In genomic region chr11:96978401-96979246, GRCm38 (mm10) we compare ENCODE assay signal across 8 mouse cellular contexts. TPM values are rescaled to one million over a fixed set of nuclear protein-coding genes. Genes with fewer than 3 reads are reported as not detected.
DNase-seq lines count a peak whose midpoint lies in the region; ATAC-seq and TF ChIP-seq lines count a peak whose summit lies in the region.

No protein-coding gene starts in this region.

- intact Hi-C loops in left cerebral cortex, postnatal 36 days (cut with DNase I) = loop anchor here (5.0 kb wide), 1 partner anchor 61 kb away; the partner anchor contains the start of gene Cdk5rap3

- ATAC-seq in embryonic facial prominence, embryonic 13.5 days (ENCODE audit: insufficient number of reproducible peaks, insufficient read depth, low FRiP score, low TSS enrichment, low read depth) = no peak
- ATAC-seq in intestine, embryonic 15.5 days = no peak
- no peak for ATAC-seq in neural tube, embryonic 14.5 days (ENCODE audit: low read depth)

- peaks cover 14% of the 10 kb centered on the region for H3K4me1 ChIP-seq in liver, adult 2 months (ENCODE audit: control insufficient read depth, insufficient read depth, low read length)
- peaks cover 38% of the 10 kb centered on the region for H3K4me1 ChIP-seq in embryonic facial prominence, embryonic 13.5 days
- H3K4me1 ChIP-seq in intestine, embryonic 15.5 days (replicated peaks) = peaks cover 7% of the 10 kb centered on the region
- peaks cover 18% of the 10 kb centered on the region for H3K4me1 ChIP-seq in neural tube, embryonic 14.5 days (ENCODE audit: control insufficient read depth, insufficient read depth, low read length)

- H3K4me3 ChIP-seq in liver, adult 2 months (ENCODE audit: insufficient read depth, low read depth, low read length) = peak overlapping the region; percentile 90
- H3K4me3 ChIP-seq in embryonic facial prominence, embryonic 13.5 days = peak overlapping the region; percentile 88
- peak overlapping the region; percentile 56 for H3K4me3 ChIP-seq in intestine, embryonic 15.5 days (replicated peaks)
- peak overlapping the region; percentile 55 for H3K4me3 ChIP-seq in neural tube, embryonic 14.5 days (ENCODE audit: low read depth, low read length)

- H3K9me3 ChIP-seq in embryonic facial prominence, embryonic 13.5 days = no peaks in the 10 kb centered on the region
- H3K9me3 ChIP-seq in intestine, embryonic 15.5 days = no peaks in the 10 kb centered on the region
- H3K9me3 ChIP-seq in neural tube, embryonic 14.5 days (ENCODE audit: control insufficient read depth, low read length) = no peaks in the 10 kb centered on the region

- peak overlapping the region; percentile 90 for H3K9ac ChIP-seq in liver, adult 2 months (ENCODE audit: low read depth, low read length)
- peak overlapping the region; percentile 79 for H3K9ac ChIP-seq in embryonic facial prominence, embryonic 13.5 days
- H3K9ac ChIP-seq in intestine, embryonic 15.5 days = peak overlapping the region; percentile 71
- peak overlapping the region; percentile 74 for H3K9ac ChIP-seq in neural tube, embryonic 14.5 days (replicated peaks; ENCODE audit: low read depth, low read length)

- H3K27ac ChIP-seq in liver, adult 2 months (replicated peaks; ENCODE audit: insufficient read depth, low read depth, low read length) = peak overlapping the region; percentile 79
- H3K27ac ChIP-seq in embryonic facial prominence, embryonic 13.5 days = peak overlapping the region; percentile 84
- H3K27ac ChIP-seq in intestine, embryonic 15.5 days = peak overlapping the region; percentile 86
- H3K27ac ChIP-seq in neural tube, embryonic 14.5 days (ENCODE audit: low read depth, low read length) = peak overlapping the region; percentile 84

- WGBS in liver, adult 2 months = 28% methylated on average over 17 of the region's 17 CpGs
- WGBS in embryonic facial prominence, embryonic 13.5 days = 28% methylated on average over 17 of the region's 17 CpGs
- 26% methylated on average over 17 of the region's 17 CpGs for WGBS in intestine, embryonic 15.5 days
- WGBS in neural tube, embryonic 14.5 days = 37% methylated on average over 17 of the region's 17 CpGs

- H3K27me3 ChIP-seq in liver, adult 2 months (ENCODE audit: control insufficient read depth, insufficient read depth, low read length) = no peaks in the 10 kb centered on the region
- H3K27me3 ChIP-seq in embryonic facial prominence, embryonic 13.5 days = peaks cover 5% of the 10 kb centered on the region; the same call in 1 of the 2 replicates
- H3K27me3 ChIP-seq in intestine, embryonic 15.5 days (replicated peaks) = no peaks in the 10 kb centered on the region
- no peaks in the 10 kb centered on the region for H3K27me3 ChIP-seq in neural tube, embryonic 14.5 days (ENCODE audit: control insufficient read depth, insufficient read depth, low read length)

- no peak for TF ChIP-seq POLR2A in liver, adult 2 months (IDR thresholded peaks at IDR 0.05; ENCODE audit: extremely low read depth, insufficient read depth, low read length)

- peak overlapping the region; percentile 77 for H3K4me2 ChIP-seq in embryonic facial prominence, embryonic 13.5 days
- H3K4me2 ChIP-seq in intestine, embryonic 15.5 days (replicated peaks) = peak overlapping the region; percentile 92
- H3K4me2 ChIP-seq in neural tube, embryonic 14.5 days (ENCODE audit: low read depth, low read length) = peak overlapping the region; percentile 79

- peaks cover 13% of the 10 kb centered on the region; the same call in 1 of the 2 replicates for H3K79me2 ChIP-seq in liver, adult 2 months (ENCODE audit: control insufficient read depth, insufficient read depth, low read length)

- no peak for DNase-seq in liver, adult 2 months (ENCODE audit: extremely low read depth, low read depth, low spot score)
- no peak for DNase-seq in liver
- no peak for DNase-seq in left cerebral cortex, postnatal 36 days (ENCODE audit: low spot score in 2 of 2)
- DNase-seq in right cerebral cortex, adult 18-20 months = no peak
- no peak for DNase-seq in adrenal gland, postnatal 4 days (ENCODE audit: low spot score in 2 of 2)

- no peaks in the 10 kb centered on the region for H3K36me3 ChIP-seq in liver, adult 2 months (ENCODE audit: control insufficient read depth, insufficient read depth, low read length)
- H3K36me3 ChIP-seq in embryonic facial prominence, embryonic 13.5 days = no peaks in the 10 kb centered on the region
- no peaks in the 10 kb centered on the region for H3K36me3 ChIP-seq in intestine, embryonic 15.5 days
- H3K36me3 ChIP-seq in neural tube, embryonic 14.5 days (ENCODE audit: control insufficient read depth, insufficient read depth, low read length) = no peaks in the 10 kb centered on the region

- no peak for TF ChIP-seq CTCF in liver, adult 2 months (IDR thresholded peaks at IDR 0.05; ENCODE audit: low read depth, low read length)

RNA-seq across cellular contexts. Expression of gene Sp2, which starts 4.1 kb away (rescaled TPM):
- total RNA-seq in liver, adult 2 months (2014; rRNA removed) = 0.28 and 0.54 TPM in 2 replicates
- polyA plus RNA-seq in liver, adult 2 months (2012; rRNA removed) = 3.4 and 3.8 TPM in 2 replicates
- 15.9 and 18.0 TPM in 2 replicates for polyA plus RNA-seq in embryonic facial prominence, embryonic 13.5 days (2015; fragmentation: Nextera tagmentation; extraction: Ambion mirVana)
- 13.3 and 15.1 TPM in 2 replicates for polyA plus RNA-seq in intestine, embryonic 15.5 days (2015; fragmentation: Nextera tagmentation; extraction: Ambion mirVana)
- polyA plus RNA-seq in neural tube, embryonic 14.5 days (2014; fragmentation: Nextera tagmentation; extraction: Ambion mirVana) = 14.7 and 17.8 TPM in 2 replicates
- total RNA-seq in left cerebral cortex, postnatal 36 days (2021) = 10 to 100 TPM; 13.1 to 14.5 TPM
- total RNA-seq in adrenal gland, postnatal 4 days (2021) = 10 to 100 TPM; 23.3 to 26.0 TPM

RNA-seq across cellular contexts. Expression of gene Sp6, which starts 34.6 kb away (rescaled TPM):
- total RNA-seq in liver, adult 2 months (2014; rRNA removed) = under 0.01 and 0.09 TPM in 2 replicates
- 0.04 and 0.05 TPM in 2 replicates for polyA plus RNA-seq in liver, adult 2 months (2012; rRNA removed)
- 2.1 and 3.3 TPM in 2 replicates for polyA plus RNA-seq in embryonic facial prominence, embryonic 13.5 days (2015; fragmentation: Nextera tagmentation; extraction: Ambion mirVana)
- 0.29 and 0.30 TPM in 2 replicates for polyA plus RNA-seq in intestine, embryonic 15.5 days (2015; fragmentation: Nextera tagmentation; extraction: Ambion mirVana)
- 0.09 TPM in 1 of 2 replicates, not detected in the other for polyA plus RNA-seq in neural tube, embryonic 14.5 days (2014; fragmentation: Nextera tagmentation; extraction: Ambion mirVana)
- 1 to 10 TPM; 2.2 to 2.5 TPM for total RNA-seq in left cerebral cortex, postnatal 36 days (2021)
- under 1 TPM; 0.42 TPM for total RNA-seq in adrenal gland, postnatal 4 days (2021)

RNA-seq across cellular contexts. Expression of gene Pnpo, which starts 34.8 kb away (rescaled TPM):
- 113 and 126 TPM in 2 replicates for total RNA-seq in liver, adult 2 months (2014; rRNA removed)
- 170 and 175 TPM in 2 replicates for polyA plus RNA-seq in liver, adult 2 months (2012; rRNA removed)
- 19.9 and 27.9 TPM in 2 replicates for polyA plus RNA-seq in embryonic facial prominence, embryonic 13.5 days (2015; fragmentation: Nextera tagmentation; extraction: Ambion mirVana)
- 81.9 and 92.8 TPM in 2 replicates for polyA plus RNA-seq in intestine, embryonic 15.5 days (2015; fragmentation: Nextera tagmentation; extraction: Ambion mirVana)
- 21.7 and 23.4 TPM in 2 replicates for polyA plus RNA-seq in neural tube, embryonic 14.5 days (2014; fragmentation: Nextera tagmentation; extraction: Ambion mirVana)
- total RNA-seq in left cerebral cortex, postnatal 36 days (2021) = 10 to 100 TPM; 36.1 to 43.1 TPM
- 10 to 100 TPM; 27.5 to 35.0 TPM for total RNA-seq in adrenal gland, postnatal 4 days (2021)

RNA-seq across cellular contexts. Expression of gene Prr15l, which starts 50.7 kb away (rescaled TPM):
- total RNA-seq in liver, adult 2 months (2014; rRNA removed) = 0.34 and 0.46 TPM in 2 replicates
- polyA plus RNA-seq in liver, adult 2 months (2012; rRNA removed) = 0.60 and 0.64 TPM in 2 replicates
- 2.4 and 3.4 TPM in 2 replicates for polyA plus RNA-seq in embryonic facial prominence, embryonic 13.5 days (2015; fragmentation: Nextera tagmentation; extraction: Ambion mirVana)
- polyA plus RNA-seq in intestine, embryonic 15.5 days (2015; fragmentation: Nextera tagmentation; extraction: Ambion mirVana) = 84.7 and 86.9 TPM in 2 replicates
- 0.09 and 0.36 TPM in 2 replicates for polyA plus RNA-seq in neural tube, embryonic 14.5 days (2014; fragmentation: Nextera tagmentation; extraction: Ambion mirVana)
- not detected for total RNA-seq in left cerebral cortex, postnatal 36 days (2021)
- 1 to 10 TPM in 1 of 2 experiments, under 1 TPM in 1; 0.28 to 7.8 TPM for total RNA-seq in adrenal gland, postnatal 4 days (2021)

RNA-seq across cellular contexts. Expression of gene Scrn2, which starts 51.1 kb away (rescaled TPM):
- total RNA-seq in liver, adult 2 months (2014; rRNA removed) = 39.5 and 41.9 TPM in 2 replicates
- 56.6 and 58.3 TPM in 2 replicates for polyA plus RNA-seq in liver, adult 2 months (2012; rRNA removed)
- polyA plus RNA-seq in embryonic facial prominence, embryonic 13.5 days (2015; fragmentation: Nextera tagmentation; extraction: Ambion mirVana) = 25.0 and 30.6 TPM in 2 replicates
- polyA plus RNA-seq in intestine, embryonic 15.5 days (2015; fragmentation: Nextera tagmentation; extraction: Ambion mirVana) = 18.1 and 21.9 TPM in 2 replicates
- 8.6 and 10.9 TPM in 2 replicates for polyA plus RNA-seq in neural tube, embryonic 14.5 days (2014; fragmentation: Nextera tagmentation; extraction: Ambion mirVana)
- total RNA-seq in left cerebral cortex, postnatal 36 days (2021) = 1 to 10 TPM; 3.7 to 3.9 TPM
- 10 to 100 TPM; 28.8 to 29.7 TPM for total RNA-seq in adrenal gland, postnatal 4 days (2021)
